Mouse (Mus musculus) ovary, adult 18-20 months (tissue): ENCODE data around the gene Paqr7.
"Not testable (repeated sequence)": the region's sequence is repeated elsewhere in the genome, so short reads cannot be mapped to it uniquely, and the experiment has no call there.

Experiments used
- DNase-seq: peaks from one replicate; pipeline ENCODE4 v3.0.0; 2022; ENCODE audit warnings: low spot score, mixed read lengths

Gene Paqr7

DNA sequence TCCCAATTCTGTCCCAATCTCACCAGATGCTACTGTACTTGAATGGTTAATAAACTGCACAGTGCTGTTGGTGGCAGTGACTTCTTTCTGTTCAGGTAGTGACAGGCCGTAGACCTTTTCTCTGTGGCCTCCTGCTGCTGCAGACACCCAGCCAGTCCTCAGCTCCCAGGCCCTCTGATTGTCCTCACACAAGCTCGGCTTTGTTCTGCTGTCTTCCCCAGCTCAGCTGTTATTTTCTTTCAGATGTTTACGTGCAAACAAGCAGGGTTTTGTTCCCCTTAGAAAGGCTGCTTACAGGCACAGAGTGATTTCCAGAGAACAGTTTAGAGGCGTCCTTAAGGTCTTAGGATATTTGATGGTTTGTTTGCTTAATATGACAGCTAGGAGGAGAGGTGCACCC lies 22.7 kb upstream of the Paqr7 start:
- no peak for DNase-seq

DNA sequence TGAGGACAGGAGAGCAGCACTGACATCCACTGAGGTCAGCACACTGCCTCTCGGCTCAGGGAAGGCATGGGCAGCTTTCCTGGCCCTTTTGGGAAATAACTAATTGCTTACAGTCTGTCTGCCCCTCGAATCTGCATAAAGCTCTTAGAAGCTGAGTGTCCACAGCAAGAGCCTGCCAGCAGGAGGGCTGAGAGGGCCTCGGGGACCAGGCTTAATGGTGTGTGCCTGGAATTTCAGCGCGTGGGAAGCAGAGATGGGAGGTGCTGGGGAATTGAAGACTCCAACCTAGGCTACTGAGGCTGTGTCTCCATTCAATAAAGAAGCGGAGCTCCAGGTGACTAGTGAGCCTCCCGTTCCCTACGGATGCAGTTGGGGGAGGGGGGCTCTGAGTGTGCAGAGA lies 22.3 kb upstream of the Paqr7 start:
- DNase-seq = no peak

DNA sequence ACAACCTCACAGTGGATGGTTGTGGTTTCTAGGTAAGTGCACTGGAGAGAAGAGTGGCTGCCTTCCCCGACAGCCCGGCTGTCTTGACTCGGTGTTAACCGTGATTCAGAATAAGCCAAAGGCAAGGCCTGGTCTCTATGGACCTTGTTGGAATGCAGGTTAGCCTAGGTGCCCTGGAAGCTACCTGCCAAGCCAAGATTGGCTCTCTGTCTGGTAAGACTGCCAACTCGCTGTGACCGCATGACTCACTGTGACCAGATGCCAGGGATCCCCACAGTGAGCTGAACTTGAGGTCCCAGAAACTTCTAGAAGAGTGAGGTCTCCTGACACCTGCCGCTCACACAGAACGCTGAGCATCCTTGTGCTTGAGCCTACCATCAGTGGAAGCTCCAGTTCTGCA lies 19.6 kb upstream of the Paqr7 start:
- no peak for DNase-seq

DNA sequence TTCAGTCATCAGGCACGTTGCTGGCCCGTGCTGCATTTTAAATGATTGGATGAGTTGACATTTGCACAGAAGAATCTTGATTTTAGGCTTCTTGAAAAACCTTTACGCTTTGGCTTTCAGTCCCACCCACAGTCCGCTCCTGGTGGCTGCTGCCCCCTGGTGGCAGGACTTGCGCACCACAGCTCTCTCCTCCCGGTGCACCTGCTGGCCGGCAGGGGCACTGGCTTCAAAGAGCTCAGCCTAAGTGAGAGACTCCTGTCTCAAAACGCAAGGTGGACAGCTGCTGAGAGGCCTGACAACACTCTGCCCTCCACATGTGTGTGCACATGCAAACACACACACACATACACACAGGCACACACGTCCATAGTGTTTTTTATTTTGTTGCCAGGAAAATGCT lies 18.5 kb upstream of the Paqr7 start:
- DNase-seq = peak; percentile 68

DNA sequence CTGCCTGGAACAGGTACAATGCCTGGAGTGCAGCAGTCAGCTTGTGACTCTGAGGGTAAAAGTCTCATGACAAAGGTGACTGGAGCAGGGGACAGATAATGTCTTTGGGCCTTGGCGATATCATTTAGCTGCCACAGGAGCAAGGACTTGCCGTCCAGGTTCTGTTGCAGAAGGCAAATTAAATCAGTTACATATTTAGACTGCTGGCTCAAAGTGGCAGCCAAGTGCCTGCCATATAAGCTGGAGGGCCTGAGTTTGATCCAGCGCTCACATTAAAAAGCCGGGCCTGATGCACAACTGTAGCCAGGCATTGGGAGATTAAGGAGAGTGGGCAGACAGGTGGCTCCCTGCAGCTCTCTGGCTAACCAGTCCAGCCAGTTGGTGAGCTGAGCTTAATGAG lies 16.7 kb upstream of the Paqr7 start:
- no peak for DNase-seq

DNA sequence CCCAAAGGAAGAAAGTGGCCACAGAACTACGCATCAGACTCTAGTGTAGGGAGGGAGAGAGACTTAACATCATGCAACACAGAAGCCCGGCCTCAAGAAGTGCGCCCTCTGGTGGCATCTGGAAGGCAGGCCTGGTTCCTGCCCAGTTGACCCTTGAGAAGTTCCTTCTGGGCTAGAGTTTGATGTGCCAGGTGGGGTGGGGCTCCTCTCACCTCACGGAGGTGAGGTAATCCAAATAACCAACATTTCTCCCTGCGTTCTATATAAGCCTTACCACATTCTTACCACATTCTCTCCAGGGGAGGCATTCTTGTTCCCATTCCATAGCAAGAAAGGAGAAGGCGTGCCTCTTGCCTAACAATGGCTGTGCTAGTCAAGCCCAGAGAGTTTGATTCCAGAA lies 15.6 kb upstream of the Paqr7 start:
- DNase-seq = no peak

DNA sequence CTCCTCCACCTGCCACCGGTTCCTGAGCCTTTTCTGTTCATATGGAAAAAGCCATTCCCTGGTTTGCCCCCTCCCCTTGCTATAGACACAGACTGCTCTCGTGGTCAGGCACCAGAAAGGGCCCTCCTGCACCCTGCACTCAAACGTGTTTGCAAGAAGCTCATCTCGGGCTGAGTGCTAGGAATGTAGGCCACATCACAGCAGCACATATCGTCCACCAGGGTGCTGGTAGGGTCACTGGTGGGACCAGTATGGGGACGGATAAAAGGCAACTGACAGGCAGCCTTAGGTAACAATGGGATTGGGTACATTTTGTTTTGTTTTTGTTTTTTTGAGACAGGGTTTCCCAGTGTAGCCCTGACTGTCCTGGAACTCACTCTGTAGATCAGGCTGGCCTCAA lies 15.2 kb upstream of the Paqr7 start:
- no peak for DNase-seq

DNA sequence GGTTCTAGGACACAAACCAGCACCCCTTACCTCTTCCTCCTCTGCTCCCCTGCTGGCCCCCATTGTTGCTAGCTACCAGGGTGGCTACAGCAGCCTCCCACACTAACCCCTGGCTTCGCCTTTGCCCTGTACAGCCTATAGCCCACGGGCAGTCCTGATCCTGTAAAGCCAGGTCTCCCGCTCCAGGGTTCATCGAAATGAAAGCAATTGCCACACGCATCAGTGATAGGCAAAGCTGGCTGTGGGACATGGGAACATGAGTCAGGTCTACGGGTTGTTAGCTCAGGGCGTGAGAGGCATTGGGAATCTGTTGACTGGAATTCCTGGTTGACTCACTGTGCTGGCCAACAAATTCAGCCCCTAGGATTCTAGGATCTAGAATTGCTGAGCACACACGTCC lies 14.1 kb upstream of the Paqr7 start:
- no peak for DNase-seq

DNA sequence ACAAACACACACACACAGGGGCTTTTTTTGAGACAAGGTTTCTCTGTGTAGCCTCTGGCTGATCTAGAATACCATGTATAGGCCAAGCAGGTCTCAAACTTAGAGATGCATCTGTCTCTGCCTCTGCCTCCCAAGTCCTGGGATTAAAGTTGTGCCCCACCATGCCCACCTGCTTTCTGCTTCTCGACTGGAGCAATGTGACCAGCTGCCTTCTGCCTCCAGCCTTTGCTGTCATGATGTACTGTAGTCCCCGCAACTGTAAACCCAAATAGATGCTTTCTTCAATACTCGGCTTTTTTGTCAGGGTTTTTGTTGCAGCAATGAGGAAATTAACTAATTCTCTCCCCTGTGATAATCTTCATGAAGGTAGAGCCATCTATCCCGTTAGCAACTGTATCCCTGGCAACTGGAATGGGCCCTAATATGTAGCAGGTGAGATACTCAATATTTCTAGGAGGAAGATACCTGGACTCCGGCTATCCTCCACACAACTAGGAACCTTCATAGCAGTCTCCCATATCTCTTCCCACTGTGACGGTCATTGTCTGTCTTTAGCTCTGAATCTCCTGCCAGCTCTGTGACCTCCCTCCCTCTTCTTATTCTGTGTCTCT lies 13.3 kb upstream of the Paqr7 start:
- DNase-seq = no peak

DNA sequence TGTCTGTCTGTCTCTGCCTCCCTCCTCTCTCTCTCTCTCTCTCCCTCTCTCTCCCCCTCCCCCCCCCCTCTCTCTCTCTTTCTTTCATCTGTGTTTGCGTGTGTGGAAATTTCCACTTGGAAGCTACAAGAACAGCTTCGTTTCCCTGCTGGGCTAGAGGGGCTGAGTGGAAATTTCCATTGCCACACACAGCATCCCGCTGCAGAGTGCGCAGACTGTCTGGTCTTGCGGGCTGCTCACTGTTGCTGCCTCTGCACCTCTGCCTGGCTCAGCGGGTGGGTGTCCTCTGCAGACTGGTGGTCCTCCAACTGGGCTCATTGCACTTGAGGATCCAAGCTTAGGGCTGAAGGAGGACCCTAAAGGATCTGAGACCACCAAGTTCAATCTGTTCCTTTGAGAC lies 12.8 kb upstream of the Paqr7 start:
- DNase-seq = no peak

DNA sequence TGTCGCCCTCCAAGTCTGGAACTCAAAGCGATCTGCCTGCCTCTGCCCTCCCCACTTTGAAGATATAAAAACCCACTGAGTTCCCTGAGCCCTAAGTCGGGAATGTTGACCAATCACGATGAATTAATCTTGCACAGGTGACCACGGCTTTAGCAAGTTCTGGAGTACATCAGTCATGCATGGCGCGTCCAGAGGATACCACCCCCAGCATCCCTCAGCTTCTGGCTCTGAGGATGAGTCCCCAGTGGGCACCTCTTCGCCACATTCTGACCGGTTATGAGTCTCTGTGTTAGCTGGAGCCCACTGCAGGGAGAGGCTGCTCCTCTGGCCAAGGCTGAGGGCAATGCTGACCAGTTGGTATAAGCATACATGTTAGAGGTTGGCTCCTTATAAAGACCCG lies 12.3 kb upstream of the Paqr7 start:
- DNase-seq = no peak

DNA sequence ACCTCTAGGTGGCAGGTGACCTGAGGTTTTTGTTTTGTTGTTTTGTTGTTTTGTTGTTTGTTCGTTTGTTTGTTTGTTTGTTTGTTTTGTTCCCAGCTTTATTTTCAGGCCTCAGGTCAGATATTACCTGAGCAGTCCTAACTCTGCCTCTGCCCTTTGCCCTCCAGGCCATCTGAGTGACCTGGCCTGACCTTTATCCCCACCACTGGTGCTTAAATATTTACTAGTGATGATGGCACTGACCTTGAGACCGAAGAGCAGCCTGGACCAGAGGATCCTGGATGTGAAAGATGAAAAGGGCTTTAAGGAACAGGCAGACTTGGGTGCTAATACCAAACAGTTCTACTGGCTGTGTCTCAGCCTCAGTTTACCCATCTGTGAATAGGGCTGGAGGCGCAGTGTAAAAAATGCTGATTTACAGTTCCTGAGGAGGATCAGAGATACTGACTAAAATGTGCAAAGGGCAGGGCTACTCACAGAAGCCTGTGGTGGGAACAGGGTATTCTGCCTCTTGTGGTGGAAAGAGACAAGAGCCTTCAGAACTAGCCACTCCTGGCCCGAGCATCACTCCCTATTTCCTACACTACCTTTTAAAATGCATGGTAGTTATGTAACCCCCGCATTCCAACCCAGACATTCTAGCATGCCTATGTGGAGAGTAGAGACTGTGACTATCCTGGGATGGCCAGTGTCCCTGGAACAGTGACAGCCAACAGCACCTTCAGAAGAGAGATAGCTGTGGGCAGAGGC lies 11.2 kb upstream of the Paqr7 start:
- DNase-seq = no peak

DNA sequence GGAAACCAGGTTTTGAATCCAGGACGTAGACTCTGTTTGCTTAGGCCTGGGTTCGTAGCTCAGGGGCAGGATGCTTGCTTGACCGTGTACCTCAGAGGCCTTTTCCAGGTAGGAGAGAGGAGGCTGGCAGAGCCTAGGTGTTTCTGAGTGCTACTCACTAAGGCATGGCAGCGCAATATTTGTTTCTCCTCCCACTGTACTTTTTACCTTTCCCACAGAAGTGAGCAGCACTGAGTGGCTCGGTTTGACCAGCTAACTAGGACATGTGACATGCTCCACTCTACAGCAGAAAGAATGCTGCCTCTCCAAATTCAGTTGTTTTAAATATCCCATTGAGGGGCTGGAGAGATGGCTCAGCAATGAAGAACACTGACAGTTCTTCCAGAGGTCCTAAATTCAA lies 8.3 kb upstream of the Paqr7 start:
- no peak for DNase-seq

DNA sequence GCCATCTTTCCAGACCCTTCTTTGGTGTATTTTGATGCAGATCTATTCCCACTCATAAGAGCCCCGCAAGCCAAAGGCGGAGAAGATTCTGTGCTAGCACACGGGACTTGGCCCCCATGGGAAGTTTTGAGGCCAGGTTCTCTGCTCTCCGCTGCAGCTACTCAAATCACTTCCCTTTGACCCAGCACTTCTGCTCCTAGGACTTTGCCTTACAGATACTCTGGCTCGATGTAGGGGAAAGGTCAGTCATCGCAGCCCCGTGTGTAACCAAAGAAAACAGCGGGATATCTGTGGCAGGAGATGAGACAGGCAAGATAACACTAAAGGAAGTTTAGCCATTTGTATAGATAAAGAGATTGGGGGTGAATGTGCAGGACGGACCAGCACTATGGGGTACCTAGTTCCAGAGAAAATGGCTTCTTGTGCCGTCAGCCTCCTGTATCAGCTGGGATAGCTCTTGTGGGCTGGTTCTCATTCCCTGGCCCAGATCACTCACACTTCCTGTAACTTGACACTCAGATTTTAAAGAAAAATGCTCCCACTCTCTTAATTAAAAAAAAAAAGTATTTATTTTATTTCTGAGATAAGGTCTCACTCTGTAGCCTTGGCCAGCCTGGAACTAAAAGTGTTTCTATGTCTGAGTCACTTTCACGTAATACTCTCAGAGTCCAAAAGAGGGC lies 6.4 kb upstream of the Paqr7 start:
- no peak for DNase-seq

DNA sequence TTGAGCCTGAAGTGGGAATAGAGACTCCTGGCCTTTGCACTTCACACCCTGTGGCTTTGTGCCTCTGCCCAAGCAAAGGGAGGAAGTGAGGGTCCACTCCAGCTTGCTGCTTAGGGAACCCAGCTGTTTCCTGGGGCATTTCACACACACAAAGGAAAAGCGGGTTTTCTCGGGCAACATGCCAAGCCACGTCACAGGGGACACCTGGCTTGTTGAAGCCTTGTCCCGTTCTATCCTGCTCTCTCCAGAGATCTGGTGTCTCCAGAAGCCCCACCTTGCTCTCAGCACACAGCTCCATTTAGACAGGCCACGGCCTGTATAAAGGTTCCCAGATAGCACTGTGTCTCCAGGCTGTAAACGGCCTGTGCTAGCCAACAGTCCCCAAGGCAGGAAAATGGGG lies 4.8 kb upstream of the Paqr7 start:
- DNase-seq = no peak

DNA sequence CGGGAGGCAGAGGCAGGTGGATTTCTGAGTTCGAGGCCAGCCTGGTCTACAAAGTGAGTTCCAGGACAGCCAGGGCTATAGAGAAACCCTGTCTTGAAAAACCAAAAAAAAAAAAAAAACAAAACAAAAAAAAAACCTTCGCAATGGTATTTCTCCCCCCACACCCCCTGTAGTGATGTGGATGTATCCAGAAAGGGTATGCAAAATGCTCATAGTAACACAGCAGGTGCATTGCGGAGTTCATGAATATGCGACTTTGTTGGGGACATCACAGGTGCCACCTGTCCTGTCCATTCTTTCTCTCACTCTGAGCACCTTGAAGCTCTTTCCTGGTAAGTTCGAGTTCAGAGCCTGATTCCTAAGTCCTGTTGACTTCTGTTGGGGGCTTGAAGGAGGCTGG lies 2.3 kb upstream of the Paqr7 start:
- DNase-seq = not testable (repeated sequence)

DNA sequence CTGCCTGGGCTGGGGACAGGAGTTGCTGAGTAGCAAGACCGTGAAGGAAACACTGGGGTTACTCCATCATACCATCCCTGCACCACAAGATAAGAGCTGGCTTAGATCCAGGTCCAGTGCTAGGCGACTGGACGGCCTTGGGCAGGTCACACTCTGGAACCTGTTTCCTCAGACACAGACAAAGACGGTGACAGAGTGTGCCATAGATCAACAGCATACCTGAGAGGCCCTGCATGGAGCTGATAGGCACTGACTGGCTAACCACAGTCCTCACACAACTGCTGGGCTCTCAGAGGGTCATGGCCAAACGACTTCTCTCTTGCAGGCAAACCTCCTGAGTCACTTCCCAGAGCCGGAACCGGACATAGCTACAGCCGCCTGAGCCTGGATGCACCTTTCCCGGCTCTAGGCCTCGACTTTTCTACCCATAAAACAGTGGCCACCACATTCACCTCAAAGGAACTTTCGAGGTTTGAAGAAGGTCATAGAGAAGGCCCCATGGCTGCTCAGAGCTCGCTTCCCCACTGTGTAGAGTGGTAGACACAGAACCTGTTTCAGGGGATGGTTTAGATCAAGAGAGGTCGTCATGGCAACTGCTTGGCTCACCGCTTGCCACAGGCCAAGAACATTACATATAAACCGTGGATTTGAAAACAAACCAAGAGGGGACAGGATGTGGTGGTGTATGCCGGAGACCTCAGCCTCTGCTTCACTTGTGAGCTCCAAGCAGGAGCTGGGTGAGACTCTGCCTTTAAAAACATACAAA lies 1.5 kb upstream of the Paqr7 start:
- peak; percentile 64 for DNase-seq

DNA sequence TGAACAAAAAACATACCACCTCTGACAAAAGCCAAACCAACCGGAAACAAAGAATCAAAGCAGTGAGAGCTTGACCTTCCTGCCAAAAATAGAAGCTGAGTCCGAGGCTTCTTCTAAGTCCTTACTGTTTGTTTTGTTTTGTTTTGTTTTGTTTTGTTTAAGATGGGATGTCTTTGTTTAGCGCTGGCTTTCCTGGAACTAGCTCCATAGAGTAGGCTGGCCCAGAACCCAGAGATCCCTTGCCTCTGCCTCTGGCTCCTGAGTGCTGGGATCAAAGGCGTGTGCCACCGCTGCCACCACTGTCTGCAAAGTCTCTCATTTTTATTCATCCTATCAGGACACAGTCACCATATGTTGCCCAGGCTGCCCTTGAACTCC lies 962 bp upstream of the Paqr7 start:
- DNase-seq = no peak

DNA sequence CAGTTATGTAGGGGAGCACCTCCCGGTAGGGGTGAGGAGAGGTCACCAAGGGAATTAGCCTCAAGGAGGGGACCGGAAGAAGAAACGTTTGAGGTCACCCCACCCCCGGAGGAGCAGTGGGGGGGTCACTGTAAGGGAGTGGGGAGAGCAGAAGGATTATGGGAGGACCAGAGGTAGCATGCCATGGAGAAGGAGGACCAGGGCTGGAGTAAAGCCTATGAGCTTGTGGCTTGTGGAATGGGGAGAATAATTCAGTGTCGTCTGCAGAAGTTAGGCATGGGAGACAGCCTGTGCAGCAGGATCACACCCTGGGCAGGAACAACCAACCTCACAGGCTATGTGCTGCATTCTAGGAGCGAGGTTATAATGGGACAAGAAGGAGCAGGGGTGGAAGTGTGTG lies 726 bp downstream of the Paqr7 start:
- no peak for DNase-seq

DNA sequence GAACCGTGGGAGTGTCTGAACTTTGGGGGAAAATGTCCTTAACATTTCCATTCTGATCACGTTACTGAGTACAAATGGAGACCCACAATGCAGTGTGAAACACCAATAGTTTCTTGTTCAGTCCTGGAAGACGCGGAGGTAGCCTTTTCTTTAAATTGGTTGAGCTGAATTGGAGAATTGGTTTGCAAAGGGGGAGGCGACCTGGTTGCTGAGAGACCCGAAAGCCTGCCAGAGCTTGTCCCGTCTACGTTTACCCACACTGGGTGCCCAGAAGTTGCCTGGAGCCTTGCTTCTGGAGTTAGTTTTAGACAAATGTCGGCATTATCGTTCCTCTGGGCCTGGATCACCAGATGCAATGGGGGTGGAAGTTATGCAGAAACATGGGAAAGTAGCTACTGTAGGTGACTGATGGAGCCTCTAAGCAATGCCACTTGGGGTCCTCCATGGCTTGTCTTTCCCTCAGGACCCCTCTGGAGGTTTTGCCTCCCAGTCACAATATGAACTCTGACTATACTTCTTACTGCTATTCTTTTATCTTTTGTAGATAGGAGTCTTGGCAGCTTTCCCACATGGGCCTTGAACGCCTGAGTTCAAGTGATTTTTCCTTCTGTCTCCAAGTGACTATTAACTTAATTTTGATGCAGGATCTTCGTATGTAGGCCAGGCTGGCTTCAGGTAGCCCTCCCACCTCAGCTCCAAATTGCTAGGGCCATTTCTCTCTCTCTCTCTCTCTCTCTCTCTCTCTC lies 1.7 kb downstream of the Paqr7 start:
- peak; percentile 62 for DNase-seq

DNA sequence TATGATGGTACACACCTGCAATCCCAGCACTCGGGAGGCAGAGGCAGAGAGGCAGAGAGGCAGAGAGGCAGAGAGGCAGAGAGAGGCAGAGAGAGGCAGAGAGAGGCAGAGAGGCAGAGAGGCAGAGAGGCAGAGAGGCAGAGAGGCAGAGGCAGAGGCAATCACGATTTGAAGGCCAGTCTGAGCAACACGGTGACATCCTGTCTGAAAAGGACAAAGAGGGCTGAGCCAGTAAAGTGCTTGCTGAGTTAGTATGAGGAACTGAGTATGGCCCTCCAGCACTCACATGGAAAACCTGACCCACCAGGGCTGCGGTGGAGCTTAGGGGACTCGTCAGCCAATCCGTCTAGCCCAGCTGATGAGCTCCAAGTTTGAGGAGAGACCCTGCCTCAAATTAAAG lies 2.5 kb downstream of the Paqr7 start:
- DNase-seq = not testable (repeated sequence)

DNA sequence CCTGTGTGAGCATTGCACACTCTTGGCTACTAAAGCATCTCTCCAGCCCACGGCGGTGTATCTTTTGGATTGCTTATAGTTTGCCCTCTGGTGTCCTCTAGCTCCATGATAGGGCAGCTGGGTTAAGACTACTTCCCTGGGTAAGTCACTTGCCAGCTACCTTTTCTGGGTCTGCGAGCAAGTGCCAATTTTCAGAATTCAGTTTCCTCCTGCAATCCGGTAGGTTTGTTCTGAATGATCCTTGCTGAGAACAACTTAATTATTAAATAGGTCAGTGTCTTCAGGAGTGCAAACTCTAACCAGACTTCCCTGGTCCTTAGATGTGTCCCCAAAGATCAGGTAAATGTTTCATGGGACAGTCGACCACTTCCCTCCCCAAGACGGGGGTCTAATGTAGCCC lies 4.6 kb downstream of the Paqr7 start:
- no peak for DNase-seq
